Mouse (Mus musculus) c-Kit-positive CD71-positive TER-119-negative erythroid progenitor cells, embryonic 14.5 days (primary cell): ENCODE results near the gene Gm44805.
A peak's percentile ranks its signal among the peaks of the same experiment; 100 is the strongest.

ENCODE experiments used
- DNase-seq: peaks from one replicate; pipeline ENCODE4 v3.0.0-alpha.2; 2013; ENCODE audit warnings: low read depth

The Gm44805 gene

DNA sequence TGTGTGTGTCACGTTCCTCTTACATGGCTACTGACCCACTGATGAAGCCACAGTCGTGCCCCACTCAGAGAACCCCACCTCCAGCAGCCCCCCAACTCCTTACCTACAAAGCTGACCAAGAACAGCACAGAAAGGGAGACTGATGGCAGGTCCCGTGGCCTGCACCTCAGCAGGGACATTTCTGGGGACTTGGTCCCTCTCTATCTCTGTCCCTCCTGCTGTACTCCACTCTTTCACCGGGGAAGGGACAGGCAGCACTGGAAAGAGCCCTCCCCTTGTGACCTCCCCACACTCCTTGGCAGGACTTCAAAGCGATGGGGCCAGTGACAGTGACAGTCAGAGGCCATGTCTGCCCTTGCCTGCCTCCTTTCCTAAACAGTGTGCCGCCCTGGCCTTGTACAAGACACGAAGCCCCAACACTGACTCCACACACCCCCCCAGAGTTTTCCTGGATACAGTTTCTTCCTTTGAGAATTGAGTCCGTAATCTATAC lies at the start of gene Gm44805, which contains the start of gene Apoc4:
Gene Gm44805 (minus strand): TSS at position 222 of the 493 bp plus-strand sequence.
Gene Apoc4 (minus strand): TSS at position 278 of the 493 bp plus-strand sequence.
- DNase-seq: no peak

DNA sequence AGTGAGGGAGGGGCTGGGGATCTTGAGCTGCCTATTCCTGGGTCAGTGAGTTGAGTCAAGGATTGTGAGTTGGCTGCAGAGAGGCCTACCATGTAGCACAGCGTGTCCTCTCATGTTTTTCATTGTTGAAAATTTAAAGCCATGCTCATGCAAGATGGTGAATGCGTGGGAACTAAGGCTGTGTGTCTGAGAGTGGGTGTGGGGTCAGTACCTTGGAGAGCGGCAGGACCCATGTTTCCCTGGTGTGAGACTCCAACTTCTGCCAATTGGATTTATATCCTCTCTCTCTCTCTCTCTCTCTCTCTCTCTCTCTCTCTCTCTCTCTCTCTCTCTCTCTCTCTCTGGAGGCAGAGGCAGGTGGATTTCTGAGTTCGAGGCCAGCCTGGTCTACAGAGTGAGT lies 45.3 kb upstream of the Gm44805 start:
- DNase-seq: no peak

GRCm38 (mm10) chr7:19724167-19724566 lies 42.9 kb upstream of the Gm44805 start:
- DNase-seq: no peak

- DNase-seq: no peak
These were observed 41.6 kb upstream of the Gm44805 start for GRCm38 (mm10) chr7:19722754-19723195.

- DNase-seq: no peak
These were observed 38.0 kb upstream of the Gm44805 start for GRCm38 (mm10) chr7:19719200-19719599.

DNA sequence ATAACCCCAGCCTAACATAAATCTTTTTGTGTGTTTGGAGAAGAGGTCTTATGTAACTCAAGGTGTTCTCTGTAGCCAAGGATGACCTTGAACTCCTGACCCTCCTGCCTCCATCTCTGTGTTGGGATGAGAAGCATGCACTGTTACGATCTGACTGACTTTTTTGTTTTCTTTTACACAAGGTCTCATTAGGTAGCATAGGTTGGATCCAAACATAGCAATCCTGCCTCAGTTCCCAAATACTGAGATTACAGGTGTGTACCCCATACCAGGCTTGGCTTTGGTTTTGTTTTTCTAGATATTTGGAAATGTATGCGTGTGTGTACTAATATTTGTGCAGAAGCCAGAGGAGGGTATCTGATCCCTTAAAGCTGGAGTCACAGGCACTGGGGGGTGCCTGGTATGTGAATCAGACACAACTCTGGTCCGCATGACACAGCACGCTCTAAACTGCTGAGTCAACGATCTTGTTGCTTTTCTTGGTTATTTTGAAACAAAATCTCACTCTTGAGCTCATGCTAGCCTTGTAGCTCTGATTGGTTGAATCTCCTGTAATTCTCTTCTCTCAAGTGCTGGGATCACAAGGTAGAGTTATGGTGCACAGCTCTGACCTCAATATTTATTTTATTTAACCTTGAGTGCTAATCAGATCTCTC lies 37.2 kb upstream of the Gm44805 start:
- no peak for DNase-seq

DNA sequence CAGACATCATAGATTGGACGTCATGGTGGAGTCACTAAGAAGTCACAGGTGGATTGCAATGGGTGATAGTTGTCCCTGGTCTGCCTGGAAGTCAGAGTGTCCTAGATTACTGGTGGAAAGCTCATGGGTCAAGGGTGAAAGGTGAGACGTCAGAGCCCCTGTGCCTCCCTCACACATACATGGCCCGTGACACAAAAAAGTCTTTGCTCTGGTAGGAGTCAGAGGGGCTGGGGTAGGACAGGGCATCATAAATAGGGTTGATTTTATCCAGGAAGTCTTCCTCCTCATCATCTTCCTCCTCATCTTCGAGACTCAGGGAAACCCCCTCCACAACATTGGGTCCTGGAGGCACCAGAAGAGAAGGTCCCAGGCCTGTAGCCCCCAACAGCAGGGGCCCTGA lies 36.1 kb upstream of the Gm44805 start:
- no peak for DNase-seq

DNA sequence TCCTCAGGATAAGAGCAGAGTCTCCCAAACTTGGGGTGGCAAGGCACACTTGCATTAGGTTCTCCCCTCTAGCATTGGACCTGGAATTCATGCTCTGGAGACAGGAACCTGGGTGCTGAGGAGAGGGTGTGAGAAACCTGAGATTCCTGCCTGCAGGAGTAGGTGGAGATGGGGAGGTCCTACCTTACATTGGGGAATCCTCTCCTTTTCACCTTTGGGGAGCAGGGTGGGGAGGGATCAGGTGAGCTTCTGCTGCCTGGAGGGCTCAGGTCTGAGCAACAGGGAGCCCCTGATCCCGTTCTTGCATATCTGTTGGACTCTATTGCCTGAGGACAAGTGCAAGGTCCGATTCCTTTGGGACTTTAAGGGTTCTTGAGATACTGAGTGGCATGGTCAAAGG lies 35.6 kb upstream of the Gm44805 start:
- no peak for DNase-seq

DNA sequence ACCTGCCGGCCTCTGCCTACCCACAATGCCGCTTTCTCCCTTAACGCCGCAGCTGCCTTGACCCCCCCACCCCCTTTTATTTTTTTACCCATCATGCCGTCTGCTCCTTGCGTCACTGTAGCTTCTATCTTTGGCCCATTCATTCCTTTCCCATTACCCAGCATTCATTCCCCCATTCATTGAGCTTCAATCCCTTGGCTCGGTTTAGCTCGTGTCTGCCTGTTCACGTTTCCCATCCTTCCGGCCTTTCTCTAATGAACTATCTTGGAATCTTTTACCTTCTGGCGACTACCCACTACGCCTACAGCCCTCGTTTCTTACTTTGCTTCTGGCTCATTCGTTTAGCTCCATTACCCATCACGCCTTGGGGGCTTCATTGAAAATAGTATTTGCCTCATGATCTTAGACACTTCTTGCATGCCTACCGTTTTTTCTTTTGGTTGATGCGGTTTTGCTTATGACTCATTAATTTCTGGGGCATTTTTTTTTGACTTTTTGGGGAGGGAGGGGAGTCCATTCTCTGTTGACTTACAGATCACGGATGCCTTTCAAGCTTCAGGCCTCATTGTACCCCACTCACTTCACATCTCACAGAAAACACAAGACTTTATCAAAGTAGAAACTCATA lies 34.9 kb upstream of the Gm44805 start:
- no peak for DNase-seq

GRCm38 (mm10) chr7:19715239-19716054 lies 34.2 kb upstream of the Gm44805 start, which contains the start of gene Tomm40:
TSS of gene Tomm40 (minus strand) at chr7:19715438.
- peak; percentile 100 for DNase-seq

GRCm38 (mm10) chr7:19714836-19715235 lies 33.6 kb upstream of the Gm44805 start:
- DNase-seq: no peak

DNA sequence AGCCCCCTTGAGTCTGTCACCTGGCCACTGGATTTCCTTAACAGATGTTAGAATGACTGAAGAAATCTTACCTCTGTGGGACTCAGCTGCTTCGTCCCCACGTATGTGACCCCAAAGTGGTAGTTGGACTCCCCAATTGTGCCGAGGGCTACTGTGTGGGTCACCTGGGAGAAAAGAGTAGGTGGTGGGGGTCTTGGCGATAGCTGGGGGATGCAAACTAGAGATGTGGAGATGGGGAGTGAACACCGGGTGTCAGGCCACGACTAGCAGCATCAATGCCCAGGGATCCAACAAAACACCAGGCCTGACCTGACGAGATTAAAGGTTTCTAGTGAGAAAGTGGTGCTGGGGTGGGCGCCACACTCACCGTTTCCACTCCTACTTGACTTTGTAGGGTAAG lies 32.4 kb upstream of the Gm44805 start:
- no peak for DNase-seq

- no peak for DNase-seq
These were observed 32.0 kb upstream of the Gm44805 start for GRCm38 (mm10) chr7:19713196-19713595.

DNA sequence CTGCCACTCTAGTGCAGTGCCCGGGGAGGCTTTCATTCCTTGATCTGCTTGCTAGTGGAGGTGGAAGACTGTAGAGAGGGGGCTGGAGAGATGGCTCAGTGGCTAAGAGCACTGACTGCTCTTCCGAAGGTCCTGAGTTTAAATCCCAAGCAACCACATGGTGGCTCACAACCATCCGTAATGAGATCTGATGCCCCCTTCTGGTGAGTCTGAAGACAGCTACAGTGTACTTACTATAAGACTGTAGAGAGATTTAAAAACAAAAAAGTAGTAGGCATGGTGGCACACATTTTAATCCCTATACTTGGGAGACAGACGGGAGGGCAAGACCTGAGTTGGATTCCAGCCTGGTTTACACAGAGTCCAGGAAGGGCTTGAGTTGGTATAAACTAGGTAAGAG lies 31.2 kb upstream of the Gm44805 start:
- no peak for DNase-seq

- DNase-seq: no peak
These were observed 29.4 kb upstream of the Gm44805 start for GRCm38 (mm10) chr7:19710650-19711049.

GRCm38 (mm10) chr7:19705271-19705670 lies 24.0 kb upstream of the Gm44805 start:
- no peak for DNase-seq

GRCm38 (mm10) chr7:19704475-19704874 lies 23.3 kb upstream of the Gm44805 start:
- no peak for DNase-seq

- no peak for DNase-seq
These were observed 21.8 kb upstream of the Gm44805 start for GRCm38 (mm10) chr7:19702859-19703555.

- peak; percentile 57 for DNase-seq
These were observed 20.0 kb upstream of the Gm44805 start for GRCm38 (mm10) chr7:19701069-19701761.

GRCm38 (mm10) chr7:19700299-19701068 lies 19.3 kb upstream of the Gm44805 start:
- DNase-seq: no peak

- no peak for DNase-seq
These were observed 18.6 kb upstream of the Gm44805 start for GRCm38 (mm10) chr7:19699827-19700148.
